Mouse (Mus musculus) cerebellum, adult 2 months (tissue): ENCODE data around the gene Ccl1. TPM values are rescaled to one million over a fixed set of nuclear protein-coding genes. Genes with fewer than 3 reads are reported as not detected.

Experiments
- DNase-seq, 2 experiments: peaks; one replicate each; pipeline ENCODE4 v3.0.0; 2021
- H3K27ac ChIP-seq: fragments of 200-500 bp; 2 replicates; pipeline ENCODE4 v1.5.1; 2012; ENCODE audit warnings: low read length, control low read depth, inconsistent platforms; ENCODE audit not compliant: insufficient read depth
- H3K27me3 ChIP-seq: fragments of 200-500 bp; 2 replicates; pipeline ENCODE4 v1.6.1; 2012; ENCODE audit warnings: inconsistent platforms, mild to moderate bottlenecking, low read length, moderate library complexity; ENCODE audit not compliant: control insufficient read depth, insufficient read depth
- H3K4me1 ChIP-seq: fragments of 200-500 bp; 2 replicates; pipeline ENCODE4 v1.6.1; 2011; ENCODE audit warnings: low read length; ENCODE audit not compliant: control insufficient read depth, insufficient read depth
- H3K4me3 ChIP-seq: fragments of 200-500 bp; replicated peaks from 2 replicates; pipeline ENCODE3; 2011; ENCODE audit warnings: mild to moderate bottlenecking, low read depth, low read length, control low read depth; ENCODE audit not compliant: insufficient read depth
- CTCF ChIP-seq: fragments of 200-500 bp; IDR thresholded peaks from 2 replicates; pipeline ENCODE4 v1.5.1; 2011; ENCODE audit warnings: low read depth, mild to moderate bottlenecking, control low read depth, low read length, moderate library complexity, borderline replicate concordance; ENCODE audit not compliant: insufficient read depth
- POLR2A ChIP-seq: fragments of 200-500 bp; IDR thresholded peaks from 2 replicates; pipeline ENCODE4 v1.6.1; 2011; ENCODE audit warnings: low read length, control low read depth, borderline replicate concordance; ENCODE audit not compliant: insufficient read depth
- WGBS: fragments of 180-500 bp; shearing (Covaris S2); methylation state at CpG from one replicate; pipeline ENCODE4 v1.1.7; 2018; 5-methylcytosine and 5-hydroxymethylcytosine counted together
- polyA plus RNA-seq: library from polyadenylated mRNA; depleted of rRNA; stranded (reverse); fragments of >200 nt; gene quantifications from 2 replicates; pipeline ENCODE4 v1.2.3, GENCODE M21; 2012

Gene Ccl1
- polyA plus RNA-seq, 1 experiment = not detected

- Histone ChIP-seq H3K27ac (no peak overlapping the region), H3K4me1 (no peaks in the 10 kb centered on the region; the same call in 1 of the 2 replicates), H3K4me3 (no peak overlapping the region), H3K27me3 (no peaks in the 10 kb centered on the region)
- no peak for TF ChIP-seq CTCF
- no peak for TF ChIP-seq POLR2A
- no peak for DNase-seq
- 94% methylated on average over 3 of the region's 3 CpGs for WGBS
Measured at GRCm38 (mm10) chr11:82203706-82204105, 101.8 kb downstream of the Ccl1 start.

DNA sequence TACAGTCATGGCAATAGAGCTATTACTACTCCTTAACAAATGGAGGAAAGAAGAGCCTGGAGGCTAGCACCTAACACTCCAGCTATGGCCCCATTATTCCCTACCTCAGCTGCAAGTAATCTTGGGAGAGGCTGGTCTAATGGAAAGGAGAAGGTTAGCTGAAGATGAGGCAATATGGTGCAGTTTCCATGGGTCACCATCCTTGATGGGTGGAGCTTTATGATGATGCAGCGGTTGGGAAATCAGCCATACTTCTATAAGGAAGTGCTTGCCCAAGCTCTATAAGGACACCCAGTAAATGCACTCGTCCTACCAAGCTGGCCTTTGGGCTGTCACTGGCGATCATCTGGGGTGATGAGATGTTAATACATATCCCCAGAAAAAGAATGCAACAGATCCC lies 107.7 kb downstream of the Ccl1 start:
- TF ChIP-seq CTCF = no peak
- no peak for TF ChIP-seq POLR2A
- DNase-seq = no peak
- H3K4me3 ChIP-seq = no peak overlapping the region
- WGBS = 85% methylated on average over 3 of the region's 3 CpGs
- no peaks in the 10 kb centered on the region for H3K4me1 ChIP-seq
- no peak overlapping the region for H3K27ac ChIP-seq
- H3K27me3 ChIP-seq = no peaks in the 10 kb centered on the region

- Histone ChIP-seq H3K27me3 (no peaks in the 10 kb centered on the region), H3K27ac (no peak overlapping the region), H3K4me1 (no peaks in the 10 kb centered on the region), H3K4me3 (no peak overlapping the region)
- WGBS = 87% methylated on average over 2 of the region's 2 CpGs
- TF ChIP-seq CTCF = no peak
- TF ChIP-seq POLR2A = no peak
- no peak for DNase-seq
Measured at GRCm38 (mm10) chr11:82194980-82195379, 110.5 kb downstream of the Ccl1 start.

- Histone ChIP-seq H3K4me3 (no peak overlapping the region), H3K27me3 (no peaks in the 10 kb centered on the region), H3K4me1 (no peaks in the 10 kb centered on the region), H3K27ac (no peak overlapping the region)
- 14% methylated on average over 9 of the region's 9 CpGs for WGBS
- no peak for TF ChIP-seq POLR2A
- no peak for TF ChIP-seq CTCF
- no peak for DNase-seq
Measured at GRCm38 (mm10) chr11:82193826-82194225, 111.7 kb downstream of the Ccl1 start.

DNA sequence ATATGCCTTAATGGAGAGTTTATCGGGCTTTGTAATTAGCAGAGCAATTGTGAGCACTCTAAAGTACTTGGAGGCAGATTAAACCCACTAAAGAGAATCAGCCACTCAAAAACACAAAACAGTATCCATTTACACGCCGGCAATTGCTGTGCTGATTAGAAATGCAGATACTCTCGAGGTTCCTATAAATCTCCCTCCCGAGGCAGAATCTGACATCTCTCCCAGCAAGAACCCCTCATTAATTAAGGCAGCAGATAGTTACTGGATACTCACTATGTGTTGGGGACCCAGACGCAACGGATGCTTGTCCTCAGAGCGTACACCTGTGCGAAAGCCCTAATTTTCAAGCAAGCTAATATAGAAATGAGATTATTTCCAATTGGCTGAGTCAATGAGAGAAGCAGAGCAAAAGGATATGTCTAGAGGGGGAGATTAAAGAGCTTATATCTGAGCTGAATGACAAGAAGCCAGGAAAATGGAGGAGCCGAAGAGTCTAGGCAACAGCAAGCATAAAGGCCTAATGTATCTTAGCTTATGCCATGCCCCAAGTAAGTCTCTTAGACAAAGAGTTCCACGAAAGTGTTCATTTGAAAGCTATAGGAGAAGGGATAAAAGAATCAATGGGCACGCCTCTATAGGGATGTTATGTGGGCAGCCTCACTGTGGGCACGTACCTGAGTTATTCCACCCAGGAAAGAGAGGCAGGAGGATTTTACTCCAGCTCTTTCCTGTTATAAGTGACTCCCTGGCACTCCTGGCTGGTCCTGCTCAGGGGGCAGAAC lies 115.5 kb downstream of the Ccl1 start:
- no peak overlapping the region for H3K27ac ChIP-seq
- no peak for TF ChIP-seq POLR2A
- TF ChIP-seq CTCF = no peak
- WGBS = 84% methylated on average over 13 of the region's 13 CpGs

DNA sequence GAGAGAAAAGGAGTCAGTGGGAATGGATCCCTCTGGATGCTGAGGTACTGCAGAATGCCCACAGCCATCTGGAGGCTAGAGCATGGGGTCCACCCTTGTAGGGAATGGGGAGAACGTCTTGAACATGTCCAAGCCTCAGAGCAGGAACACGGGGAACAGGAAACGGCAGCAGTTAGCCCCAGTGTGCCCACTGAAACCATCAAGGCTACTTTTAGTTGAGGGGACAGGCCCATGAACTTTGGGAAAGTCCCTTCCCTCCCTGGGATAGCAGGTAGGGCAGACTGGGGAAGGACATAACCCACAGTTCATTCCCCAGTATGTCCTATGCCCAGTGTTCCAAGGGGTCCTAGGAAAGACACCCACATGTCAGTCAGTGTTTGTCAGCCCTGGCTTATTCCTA lies 119.8 kb downstream of the Ccl1 start:
- Histone ChIP-seq H3K27me3 (no peaks in the 10 kb centered on the region), H3K27ac (no peak overlapping the region), H3K4me1 (0 out of 2 replicates have a peak, but pooled peaks cover 3% of the 10 kb centered on the region), H3K4me3 (no peak overlapping the region)
- WGBS = 93% methylated on average over 3 of the region's 3 CpGs
- DNase-seq = no peak
- no peak for TF ChIP-seq CTCF
- no peak for TF ChIP-seq POLR2A

More for the DNA sequence above, 115.5 kb downstream of the Ccl1 start:
- no peaks in the 10 kb centered on the region for H3K27me3 ChIP-seq
- no peaks in the 10 kb centered on the region for H3K4me1 ChIP-seq
- DNase-seq = no peak
- H3K4me3 ChIP-seq = no peak overlapping the region

DNA sequence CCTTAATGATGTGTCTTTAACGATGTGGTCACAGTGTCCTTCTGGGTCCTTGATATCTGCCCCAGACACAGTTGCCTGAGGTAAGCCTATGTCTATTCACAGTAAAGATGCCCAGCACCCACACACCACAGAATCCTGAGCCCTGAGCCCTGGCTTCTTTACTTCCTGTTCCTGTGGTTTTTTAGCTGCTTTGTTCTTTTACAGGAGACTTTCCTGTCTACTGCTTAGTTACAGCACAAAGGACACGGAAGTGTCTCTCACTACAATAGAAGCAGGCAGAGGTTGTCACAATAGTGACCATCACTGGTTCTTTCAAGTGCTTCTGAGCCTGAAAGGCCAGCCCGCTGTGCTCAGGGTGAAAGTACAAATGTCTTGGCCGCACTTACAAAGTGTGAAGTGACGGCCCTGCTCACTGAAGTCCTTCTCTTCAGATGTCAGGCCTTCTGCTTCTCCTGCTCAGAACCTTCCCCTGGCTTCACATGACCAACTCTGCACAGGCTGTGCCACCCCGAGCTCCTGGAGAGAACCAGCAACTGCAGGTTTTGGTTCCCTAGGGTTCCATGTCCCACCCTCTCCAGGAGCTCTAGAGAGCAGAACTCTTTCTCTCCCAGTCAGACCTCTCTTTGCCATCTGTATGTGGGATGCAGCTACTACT lies 122.1 kb downstream of the Ccl1 start:
- DNase-seq = no peak
- TF ChIP-seq CTCF (no peak), POLR2A (no peak)
- 72% methylated on average over 6 of the region's 6 CpGs for WGBS

DNA sequence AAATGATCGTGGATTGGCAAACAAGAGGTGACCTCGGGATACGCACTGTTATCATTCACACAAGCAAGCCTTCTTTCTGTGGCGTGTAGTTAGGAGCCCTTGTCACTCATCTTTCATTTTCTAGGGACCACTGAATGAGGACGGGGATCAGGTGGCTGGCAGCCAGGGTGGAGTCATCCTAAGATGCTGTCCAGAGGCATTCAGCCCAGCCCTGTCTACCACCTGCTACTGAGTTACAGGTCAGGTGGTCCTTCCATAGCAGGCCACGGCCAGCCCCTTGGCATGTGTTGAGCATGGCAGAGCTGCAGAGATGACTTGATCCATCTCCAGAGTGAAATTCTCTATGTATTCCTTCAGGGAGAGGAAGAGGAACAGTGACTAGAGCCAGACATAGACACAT lies 123.1 kb downstream of the Ccl1 start:
- H3K4me3 ChIP-seq = no peak overlapping the region
- WGBS = 61% methylated on average over 6 of the region's 6 CpGs

More for the DNA sequence above, 122.1 kb downstream of the Ccl1 start:
- Histone ChIP-seq H3K4me1 (0 out of 2 replicates have a peak, but pooled peaks cover 3% of the 10 kb centered on the region), H3K4me3 (no peak overlapping the region), H3K27me3 (no peaks in the 10 kb centered on the region), H3K27ac (no peak overlapping the region)

More for the DNA sequence above, 123.1 kb downstream of the Ccl1 start:
- H3K27ac ChIP-seq = no peak overlapping the region
- H3K4me1 ChIP-seq = 0 out of 2 replicates have a peak, but pooled peaks cover 3% of the 10 kb centered on the region
- no peaks in the 10 kb centered on the region for H3K27me3 ChIP-seq
- DNase-seq = no peak
- TF ChIP-seq POLR2A = no peak
- TF ChIP-seq CTCF = no peak
